Mouse (Mus musculus) forebrain, embryonic 11.5 days (tissue): ENCODE results near the gene Got1. TPM values are rescaled to one million over a fixed set of nuclear protein-coding genes. Genes with fewer than 3 reads are reported as not detected.

Experiments used
- ATAC-seq: fragments of 200-750 bp; cut with Nextera tagmentation; replicated peaks from 2 replicates; pipeline ENCODE4 v1.8.0; 2017; ENCODE audit warnings: moderate TSS enrichment; ENCODE audit not compliant: low FRiP score
- DNase-seq: peaks from one replicate; pipeline ENCODE4 v3.0.0-alpha.2; 2017; ENCODE audit warnings: low spot score
- H3K27ac ChIP-seq: fragments of 300-500 bp; sonication (generic); 2 replicates; pipeline ENCODE4 v1.5.1; 2014; ENCODE audit warnings: low read depth, low read length
- H3K27me3 ChIP-seq: fragments of 300-500 bp; sonication (generic); 2 replicates; pipeline ENCODE4 v1.6.1; 2014; ENCODE audit warnings: mild to moderate bottlenecking, low read length, mixed read lengths; ENCODE audit not compliant: control insufficient read depth, insufficient read depth
- H3K36me3 ChIP-seq: fragments of 300-500 bp; sonication (generic); 2 replicates; pipeline ENCODE4 v1.6.1; 2014; ENCODE audit warnings: mild to moderate bottlenecking, low read length, moderate library complexity, mixed read lengths; ENCODE audit not compliant: control insufficient read depth, insufficient read depth
- H3K4me1 ChIP-seq: fragments of 300-500 bp; sonication (generic); replicated peaks from 2 replicates; pipeline ENCODE4 v1.6.1; 2014; ENCODE audit warnings: low read length, mixed read lengths; ENCODE audit not compliant: control insufficient read depth, insufficient read depth
- H3K4me2 ChIP-seq: fragments of 300-500 bp; sonication (generic); 2 replicates; pipeline ENCODE4 v1.6.1; 2014; ENCODE audit warnings: low read depth, mild to moderate bottlenecking, low read length, moderate library complexity, mixed read lengths; ENCODE audit not compliant: severe bottlenecking
- H3K4me3 ChIP-seq: fragments of 300-500 bp; sonication (generic); 2 replicates; pipeline ENCODE4 v1.5.1; 2014; ENCODE audit warnings: low read depth, low read length
- H3K9ac ChIP-seq: fragments of 300-500 bp; sonication (generic); 2 replicates; pipeline ENCODE4 v1.6.1; 2014; ENCODE audit warnings: low read length
- H3K9me3 ChIP-seq: fragments of 300-500 bp; sonication (generic); 2 replicates; pipeline ENCODE4 v1.6.1; 2016; ENCODE audit warnings: low read length, mixed read lengths; ENCODE audit not compliant: control insufficient read depth
- WGBS: fragments of 180-500 bp; shearing (Covaris S2); extraction: QIAGEN DNeasy Blood & Tissue Kit; methylation state at CpG from one replicate; pipeline ENCODE4 v1.1.7; 2014; 5-methylcytosine and 5-hydroxymethylcytosine counted together
- polyA plus RNA-seq: library from polyadenylated mRNA; unstranded; fragments of >200 nt; fragmentation: Nextera tagmentation; extraction: Ambion mirVana; gene quantifications from 2 replicates; pipeline ENCODE4 v1.2.1, GENCODE M21; 2014

The Got1 gene
- polyA plus RNA-seq, 1 experiment from 2014 or later, result 45.5 TPM

DNA sequence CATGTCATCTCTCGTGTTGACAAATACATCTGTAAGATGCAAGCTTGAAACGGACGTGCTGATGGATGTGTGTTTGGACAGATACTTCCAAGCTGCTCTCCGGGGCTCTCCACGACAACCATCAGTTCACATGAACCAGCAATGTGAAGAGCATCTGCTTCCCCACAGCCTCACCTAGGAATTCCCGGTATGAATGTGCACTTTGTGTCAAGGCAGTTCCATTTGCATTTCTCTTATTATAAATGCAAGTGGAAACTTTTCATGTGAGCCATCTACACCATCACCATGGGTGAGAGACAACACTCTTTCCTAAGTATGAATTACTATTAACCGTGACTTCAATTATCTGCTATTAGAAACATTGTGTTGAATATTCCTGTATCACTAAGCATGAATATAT is 6.6 kb downstream of the Got1 start:
- H3K9ac ChIP-seq, result no peak overlapping the region
- DNase-seq (no peak), ATAC-seq (no peak)
- H3K36me3 ChIP-seq, result no peaks in the 10 kb centered on the region; the same call in 1 of the 2 replicates
- H3K4me2 ChIP-seq, result no peak overlapping the region
- peaks cover 16% of the 10 kb centered on the region; the same call in 1 of the 2 replicates for H3K4me1 ChIP-seq
- H3K9me3 ChIP-seq, result no peaks in the 10 kb centered on the region
- no peak overlapping the region for H3K27ac ChIP-seq
- no peaks in the 10 kb centered on the region for H3K27me3 ChIP-seq
- 84% methylated on average over 7 of the region's 7 CpGs for WGBS
- H3K4me3 ChIP-seq, result no peak overlapping the region

GRCm38 (mm10) chr19:43517320-43517719 is 7.1 kb downstream of the Got1 start:
- WGBS, result 81% methylated on average over 6 of the region's 6 CpGs
- H3K9ac ChIP-seq, result no peak overlapping the region
- no peak overlapping the region for H3K4me2 ChIP-seq
- no peak overlapping the region for H3K4me3 ChIP-seq
- no peaks in the 10 kb centered on the region; the same call in 1 of the 2 replicates for H3K36me3 ChIP-seq
- DNase-seq (no peak), ATAC-seq (no peak)
- H3K27me3 ChIP-seq, result no peaks in the 10 kb centered on the region
- H3K4me1 ChIP-seq, result peaks cover 16% of the 10 kb centered on the region; the same call in 1 of the 2 replicates
- H3K27ac ChIP-seq, result no peak overlapping the region
- no peaks in the 10 kb centered on the region for H3K9me3 ChIP-seq

- WGBS, result 92% methylated on average over 14 of the region's 14 CpGs
- ATAC-seq (no peak), DNase-seq (no peak)
- no peaks in the 10 kb centered on the region for H3K9me3 ChIP-seq
- peaks cover 12% of the 10 kb centered on the region; the same call in 1 of the 2 replicates for H3K4me1 ChIP-seq
- no peak overlapping the region for H3K4me2 ChIP-seq
- no peak overlapping the region for H3K9ac ChIP-seq
- no peak overlapping the region for H3K4me3 ChIP-seq
- H3K27ac ChIP-seq, result no peak overlapping the region
- no peaks in the 10 kb centered on the region; the same call in 1 of the 2 replicates for H3K36me3 ChIP-seq
- H3K27me3 ChIP-seq, result no peaks in the 10 kb centered on the region
Observed at GRCm38 (mm10) chr19:43516397-43517035, 7.9 kb downstream of the Got1 start.

DNA sequence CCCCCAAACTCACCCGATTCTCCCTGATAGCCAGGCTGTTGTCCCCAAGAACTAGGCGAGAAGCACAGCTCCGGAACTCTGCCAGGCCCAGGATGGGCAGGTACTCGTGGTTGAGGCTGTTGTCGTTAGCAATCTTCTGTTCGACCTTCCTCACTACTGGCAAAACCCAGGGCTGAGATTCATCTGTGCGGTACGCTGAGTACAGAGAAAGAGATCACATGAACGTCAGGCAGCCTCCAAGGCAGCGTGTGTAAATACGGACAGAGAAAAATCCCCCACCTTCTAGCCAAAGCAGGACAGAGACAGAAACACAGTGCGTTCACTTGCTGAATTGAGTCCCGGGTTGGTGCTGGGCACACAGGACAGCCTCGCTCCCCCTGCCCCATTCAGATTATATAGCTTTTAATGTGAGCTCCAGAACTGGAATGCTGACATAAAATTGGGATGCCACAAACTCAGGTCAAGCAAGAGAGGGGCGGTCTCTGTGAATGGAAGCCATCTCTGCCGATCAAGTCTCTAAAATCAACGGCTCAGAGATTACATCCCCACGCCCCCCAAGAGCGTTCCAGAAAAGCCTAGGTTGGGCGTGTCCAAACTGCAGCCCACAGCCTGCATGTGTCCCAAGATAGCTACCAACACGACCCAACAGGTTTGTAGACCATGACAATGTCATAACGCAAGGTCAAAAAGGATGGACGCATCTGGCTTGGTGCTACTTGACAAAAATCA is 8.6 kb downstream of the Got1 start:
- no peak overlapping the region for H3K4me2 ChIP-seq
- ATAC-seq, result no peak
- H3K27me3 ChIP-seq, result no peaks in the 10 kb centered on the region
- peaks cover 6% of the 10 kb centered on the region; the same call in 1 of the 2 replicates for H3K4me1 ChIP-seq
- no peak overlapping the region for H3K4me3 ChIP-seq
- H3K36me3 ChIP-seq, result no peaks in the 10 kb centered on the region; the same call in 1 of the 2 replicates
- no peak for DNase-seq
- H3K27ac ChIP-seq, result no peak overlapping the region
- WGBS, result 93% methylated on average over 23 of the region's 23 CpGs
- no peak overlapping the region for H3K9ac ChIP-seq
- no peaks in the 10 kb centered on the region for H3K9me3 ChIP-seq

DNA sequence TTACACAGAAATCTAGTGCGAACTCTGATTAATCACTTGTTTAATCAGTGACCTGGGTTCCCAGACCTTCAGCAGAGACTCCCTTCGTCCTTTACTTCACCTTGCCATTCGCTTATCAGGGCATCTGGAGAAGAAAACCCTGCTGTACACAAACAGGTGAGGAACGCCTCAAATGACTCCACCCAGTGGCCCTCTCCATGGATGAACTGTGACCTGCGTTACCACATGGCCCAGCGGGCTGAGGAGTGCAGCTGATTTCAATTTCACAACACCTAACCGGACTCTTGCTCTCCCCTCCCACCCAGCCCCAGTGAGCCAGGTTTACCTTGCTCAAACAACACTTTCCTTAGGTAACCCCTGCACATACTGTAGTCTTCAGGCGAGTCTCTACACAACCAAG is 10.5 kb downstream of the Got1 start:
- no peak overlapping the region for H3K27ac ChIP-seq
- H3K4me3 ChIP-seq, result no peak overlapping the region
- DNase-seq (peak; percentile 33), ATAC-seq (no peak)
- no peak overlapping the region for H3K9ac ChIP-seq
- H3K4me2 ChIP-seq, result no peak overlapping the region
- peaks cover 2% of the 10 kb centered on the region; the same call in 1 of the 2 replicates for H3K36me3 ChIP-seq
- no peaks in the 10 kb centered on the region for H3K4me1 ChIP-seq
- no peaks in the 10 kb centered on the region for H3K27me3 ChIP-seq
- WGBS, result 96% methylated on average over 8 of the region's 8 CpGs
- H3K9me3 ChIP-seq, result no peaks in the 10 kb centered on the region

DNA sequence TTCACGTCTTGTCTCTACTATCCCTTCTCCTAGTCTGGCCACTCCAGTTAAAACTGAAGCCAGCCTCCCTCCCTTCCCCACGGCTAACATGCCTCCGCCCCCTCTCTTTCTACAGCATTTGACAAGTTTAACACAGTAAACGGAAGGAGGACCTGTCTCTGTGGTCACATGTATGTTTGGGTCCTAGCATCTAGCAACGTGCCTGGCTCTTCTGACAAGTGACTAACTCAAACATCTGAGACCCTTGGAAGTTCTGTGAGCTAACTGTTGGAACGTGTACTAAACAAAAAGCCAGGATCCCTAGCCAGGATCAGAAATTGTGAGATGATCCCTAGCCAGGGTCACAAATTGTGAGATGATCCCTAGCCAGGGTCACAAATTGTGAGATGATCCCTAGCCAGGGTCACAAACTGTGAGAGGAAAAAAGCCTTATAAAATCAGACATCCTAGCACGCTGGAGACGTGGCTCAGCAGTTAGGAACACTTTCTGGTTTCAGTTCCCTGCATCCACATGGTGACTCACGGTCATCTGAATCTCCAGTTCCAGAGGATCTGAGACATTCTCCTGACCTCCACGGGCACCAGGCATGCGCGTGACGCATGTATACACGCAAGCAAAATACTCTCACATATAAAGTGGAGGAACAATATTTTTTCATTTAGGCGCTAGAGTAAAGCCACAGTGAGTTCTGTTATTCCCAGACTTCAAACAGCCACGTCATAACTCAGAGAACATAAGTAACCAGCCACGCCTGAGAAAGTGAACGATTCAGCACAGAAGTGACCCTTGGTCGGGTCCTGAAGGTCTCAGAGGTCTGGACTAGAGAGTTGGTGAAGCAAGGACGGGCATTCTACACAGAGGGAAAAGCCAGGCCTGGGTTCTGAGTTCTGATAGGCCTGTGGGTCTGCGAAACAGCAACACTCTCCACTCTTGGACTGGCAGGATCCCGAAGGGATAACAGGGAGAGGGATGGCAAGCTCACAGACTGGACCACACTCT is 12.5 kb downstream of the Got1 start:
- ATAC-seq (no peak), DNase-seq (peak; percentile 43)
- no peaks in the 10 kb centered on the region for H3K9me3 ChIP-seq
- H3K9ac ChIP-seq, result no peak overlapping the region
- peaks cover 2% of the 10 kb centered on the region; the same call in 1 of the 2 replicates for H3K36me3 ChIP-seq
- no peaks in the 10 kb centered on the region for H3K27me3 ChIP-seq
- no peak overlapping the region for H3K4me3 ChIP-seq
- no peak overlapping the region for H3K4me2 ChIP-seq
- 88% methylated on average over 22 of the region's 22 CpGs for WGBS
- no peak overlapping the region for H3K27ac ChIP-seq
- no peaks in the 10 kb centered on the region for H3K4me1 ChIP-seq

DNA sequence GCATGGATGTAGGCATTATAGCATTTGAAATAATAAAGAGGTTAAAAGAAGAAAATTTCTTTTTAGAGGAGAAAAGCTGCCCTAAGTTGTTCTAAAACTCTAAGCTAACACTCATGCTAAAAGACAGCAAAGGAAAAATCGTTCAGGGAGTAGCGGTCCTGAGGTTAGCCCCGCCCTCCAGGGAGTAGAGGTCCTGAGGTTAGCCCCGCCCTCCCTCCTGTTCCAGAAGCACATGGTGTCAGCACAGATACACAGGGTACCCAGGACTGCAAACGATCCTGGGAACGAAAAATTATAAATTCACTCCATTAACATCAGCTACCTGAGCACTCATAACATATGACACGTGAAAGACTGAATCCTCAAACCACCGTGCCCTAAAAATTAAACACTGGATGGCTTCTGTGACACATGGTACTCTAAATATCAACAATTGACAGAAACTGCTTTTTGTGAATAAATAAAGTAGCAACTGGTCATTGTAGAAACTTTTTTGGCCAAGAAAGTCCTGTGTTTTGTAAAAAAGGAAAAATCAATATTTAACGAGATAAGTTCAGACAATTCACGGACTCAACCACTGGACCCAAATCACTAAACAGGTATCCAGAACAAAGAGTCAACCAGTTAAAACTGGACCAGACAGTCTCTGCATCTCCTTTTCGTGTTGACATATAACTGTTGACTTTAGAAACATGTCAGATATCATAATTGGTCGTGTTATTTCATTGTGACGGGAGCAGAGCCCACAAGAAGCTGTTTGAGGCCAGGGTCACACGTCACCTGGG is 13.8 kb downstream of the Got1 start:
- H3K4me2 ChIP-seq, result no peak overlapping the region
- H3K9ac ChIP-seq, result no peak overlapping the region
- no peak overlapping the region for H3K27ac ChIP-seq
- ATAC-seq, result no peak
- no peak for DNase-seq
- 94% methylated on average over 14 of the region's 14 CpGs for WGBS
- H3K9me3 ChIP-seq, result no peaks in the 10 kb centered on the region
- peaks cover 2% of the 10 kb centered on the region; the same call in 1 of the 2 replicates for H3K36me3 ChIP-seq
- H3K4me1 ChIP-seq, result no peaks in the 10 kb centered on the region
- H3K27me3 ChIP-seq, result no peaks in the 10 kb centered on the region
- no peak overlapping the region for H3K4me3 ChIP-seq
